ENCODE assay signal across 22 mouse cellular contexts in the genomic region with DNA sequence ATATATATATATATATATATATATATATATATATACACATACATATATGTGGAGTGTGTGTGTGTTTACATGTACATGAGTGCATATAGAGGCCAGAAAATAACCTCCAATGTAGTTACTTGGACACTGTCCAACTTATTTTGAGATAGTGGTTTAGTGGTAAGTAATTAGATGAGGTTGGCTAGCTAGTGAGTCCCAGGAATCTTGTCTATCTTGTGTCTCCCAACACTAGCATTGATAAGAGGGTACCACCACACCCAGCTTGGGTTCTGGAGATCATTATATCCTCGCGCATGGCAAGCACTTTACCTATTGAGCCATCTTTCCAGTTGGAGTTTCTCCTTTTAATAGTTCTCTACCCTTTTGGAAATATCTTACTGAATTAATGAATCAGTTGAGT. TPM values are rescaled to one million over a fixed set of nuclear protein-coding genes. Genes with fewer than 3 reads are reported as not detected.
A peak's percentile ranks its signal among the peaks of the same experiment; 100 is the strongest.
DNase-seq lines count a peak whose midpoint lies in the region; ATAC-seq and TF ChIP-seq lines count a peak whose summit lies in the region.
"Had no signal": no experiment of that assay in that cellular context is flagged by ENCODE, and none has a peak within 500 bp of the region (broad histone marks: within the 10 kb centered on the region; RNA-seq: fewer than 3 reads in every experiment).

No protein-coding gene starts in this region.

- no peaks in the 10 kb centered on the region for H3K27me3 ChIP-seq in liver, embryonic 12.5 days (replicated peaks)
- no peaks in the 10 kb centered on the region for H3K27me3 ChIP-seq in MEL (ENCODE audit: control insufficient read depth in 1 of 2, insufficient read depth in 2 of 2, low read length in 2 of 2)
- H3K27me3 ChIP-seq: CH12.LX; embryonic facial prominence, embryonic 12.5 days; forebrain, embryonic 13.5 days; forebrain, embryonic 15.5 days had no signal

- peaks cover 22% of the 10 kb centered on the region for H3K36me3 ChIP-seq in liver, embryonic 12.5 days
- H3K36me3 ChIP-seq in MEL (ENCODE audit: control insufficient read depth in 1 of 2, insufficient read depth in 2 of 2, low read length in 2 of 2), result peaks cover 1 to 4% of the 10 kb centered on the region in 2 experiments
- H3K36me3 ChIP-seq: embryonic facial prominence, embryonic 12.5 days; forebrain, embryonic 15.5 days had no signal

- H3K4me3 ChIP-seq in liver, embryonic 12.5 days, result no peak overlapping the region
- H3K4me3 ChIP-seq in MEL (ENCODE audit: control insufficient read depth in 1 of 2, insufficient read depth in 1 of 2, low read depth in 2 of 2, low read length in 2 of 2), result no peak overlapping the region
- H3K4me3 ChIP-seq: embryonic facial prominence, embryonic 10.5 days; embryonic facial prominence, embryonic 12.5 days; forebrain, embryonic 13.5 days; forebrain, embryonic 15.5 days had no signal

- peaks cover 3% of the 10 kb centered on the region; the same call in 1 of the 2 replicates for H3K4me1 ChIP-seq in liver, embryonic 12.5 days
- H3K4me1 ChIP-seq in MEL (ENCODE audit: control insufficient read depth in 1 of 2, insufficient read depth in 2 of 2, low read length in 2 of 2), result peaks cover 0 to 2% of the 10 kb centered on the region in 2 experiments; a peak in 1 of 4 replicates
- H3K4me1 ChIP-seq: embryonic facial prominence, embryonic 10.5 days; embryonic facial prominence, embryonic 12.5 days; forebrain, embryonic 13.5 days; forebrain, embryonic 15.5 days had no signal

- ATAC-seq in liver, embryonic 12.5 days, result peak; percentile 51; the same call in 1 of the 2 replicates
- ATAC-seq: CD4-positive, CD25-positive, alpha-beta regulatory T cell, adult 4 months; forebrain, embryonic 13.5 days; forebrain, embryonic 15.5 days; forebrain, postnatal 0 days had no signal

- no peaks in the 10 kb centered on the region for H3K9me3 ChIP-seq in liver, embryonic 12.5 days (replicated peaks)
- no peaks in the 10 kb centered on the region for H3K9me3 ChIP-seq in MEL (replicated peaks; ENCODE audit: insufficient read depth, low read length)
- H3K9me3 ChIP-seq: embryonic facial prominence, embryonic 10.5 days; embryonic facial prominence, embryonic 12.5 days; forebrain, embryonic 13.5 days; forebrain, embryonic 15.5 days; G1E had no signal

- no peaks in the 10 kb centered on the region for H3K79me2 ChIP-seq in MEL (ENCODE audit: control insufficient read depth, insufficient read depth, low read length, poor library complexity)

- DNase-seq in liver (no peak), MEL (ENCODE audit: low read depth, low spot score) (peak; percentile 54)
- DNase-seq in c-Kit-positive CD71-positive TER-119-positive erythroid progenitor cells, embryonic 14.5 days (ENCODE audit: low spot score), result peak; percentile 12
- DNase-seq in cerebellum, postnatal 14 days, result no peak
- DNase-seq: adrenal gland, adult 2 months; adrenal gland, postnatal 10 days; adrenal gland, postnatal 25 days; B cell, adult 2 months; cerebellum, adult 11 months; cerebellum, adult 18-20 months; cerebellum, adult 8-10 months; cerebellum, adult 9-11 months; cerebellum, postnatal 25 days; forebrain, postnatal 0 days had no signal

- H3K9ac ChIP-seq in liver, embryonic 12.5 days, result no peak overlapping the region
- H3K9ac ChIP-seq in MEL (ENCODE audit: control insufficient read depth, low read depth, low read length, poor library complexity, severe bottlenecking), result no peak overlapping the region
- H3K9ac ChIP-seq: embryonic facial prominence, embryonic 12.5 days; forebrain, embryonic 13.5 days; forebrain, embryonic 15.5 days; forebrain, postnatal 0 days had no signal

- TF ChIP-seq POLR2A in MEL (IDR thresholded peaks at IDR 0.05; ENCODE audit: control insufficient read depth in 1 of 2, insufficient read depth in 1 of 2, low read depth in 1 of 2, low read length in 2 of 2, poor library complexity in 1 of 2), result no peak

- H3K4me2 ChIP-seq in liver, embryonic 12.5 days, result no peak overlapping the region
- H3K4me2 ChIP-seq: embryonic facial prominence, embryonic 12.5 days; forebrain, embryonic 13.5 days; forebrain, embryonic 15.5 days had no signal

- no peak for TF ChIP-seq RAD21 in MEL (IDR thresholded peaks at IDR 0.05; ENCODE audit: low read depth, low read length)

- H3K27ac ChIP-seq in liver, embryonic 12.5 days, result no peak overlapping the region
- H3K27ac ChIP-seq in MEL (ENCODE audit: control insufficient read depth, low read depth, low read length), result no peak overlapping the region
- H3K27ac ChIP-seq: embryonic facial prominence, embryonic 10.5 days; embryonic facial prominence, embryonic 12.5 days; forebrain, embryonic 13.5 days; forebrain, embryonic 15.5 days had no signal

- TF ChIP-seq CTCF in MEL (IDR thresholded peaks at IDR 0.05 in 2 of 3, conservative IDR thresholded peaks at IDR 0.05 in 1 of 3; ENCODE audit: control insufficient read depth in 1 of 3, insufficient read depth in 1 of 3, low read depth in 2 of 3, low read length in 3 of 3, poor library complexity in 1 of 3, severe bottlenecking in 1 of 3), result no peak

- 62% methylated on average over 2 of the region's 2 CpGs for WGBS in liver, embryonic 12.5 days (ENCODE audit: insufficient replicate concordance)

- TF ChIP-seq EP300 in MEL (IDR thresholded peaks at IDR 0.05; ENCODE audit: low read depth in 1 of 2, low read length in 2 of 2), result peak; percentile 28 to 31; a peak in 2 of 4 replicates

TF ChIP-seq in MEL, 35 proteins besides CTCF, POLR2A, EP300 and RAD21:
- no peak for TF ChIP-seq ZKSCAN1 (IDR thresholded peaks at IDR 0.05; ENCODE audit: low read depth, low read length)
- no peak for TF ChIP-seq POLR2AphosphoS5 (IDR thresholded peaks at IDR 0.05; ENCODE audit: borderline replicate concordance, low read depth, low read length)
- no peak for TF ChIP-seq ETS1 (IDR thresholded peaks at IDR 0.05; ENCODE audit: low read depth, low read length)
- no peak for TF ChIP-seq MYB (IDR thresholded peaks at IDR 0.05; ENCODE audit: low read depth, low read length)
- TF ChIP-seq MAX (IDR thresholded peaks at IDR 0.05; ENCODE audit: low read length), result no peak
- TF ChIP-seq MEF2A (IDR thresholded peaks at IDR 0.05; ENCODE audit: extremely low read depth, insufficient replicate concordance, low read depth, low read length, poor library complexity, severe bottlenecking), result no peak
- TF ChIP-seq KAT2A (conservative IDR thresholded peaks at IDR 0.05; ENCODE audit: low read depth, low read length), result no peak
- peak; percentile 35; the same call in 1 of the 2 replicates for TF ChIP-seq TCF12 (IDR thresholded peaks at IDR 0.05; ENCODE audit: low read depth, low read length)
- no peak for TF ChIP-seq CHD1 (IDR thresholded peaks at IDR 0.05; ENCODE audit: low read depth, low read length)
- TF ChIP-seq ZNF384 (IDR thresholded peaks at IDR 0.05; ENCODE audit: low read depth, low read length), result no peak
- TF ChIP-seq MAZ (IDR thresholded peaks at IDR 0.05; ENCODE audit: low read depth, low read length), result no peak
- TF ChIP-seq USF2 (IDR thresholded peaks at IDR 0.05; ENCODE audit: borderline replicate concordance in 1 of 2, insufficient read depth in 1 of 2, low read depth in 1 of 2, low read length in 2 of 2), result no peak
- TF ChIP-seq RCOR1 (IDR thresholded peaks at IDR 0.05; ENCODE audit: low read depth, low read length), result peak; percentile 61
- no peak for TF ChIP-seq JUND (IDR thresholded peaks at IDR 0.05; ENCODE audit: low read depth, low read length)
- TF ChIP-seq ELF1 (IDR thresholded peaks at IDR 0.05; ENCODE audit: low read depth, low read length), result no peak
- TF ChIP-seq ZMIZ1 (IDR thresholded peaks at IDR 0.05; ENCODE audit: low read depth, low read length), result no peak
- TF ChIP-seq TBP (IDR thresholded peaks at IDR 0.05; ENCODE audit: low read depth, low read length), result no peak
- no peak for TF ChIP-seq POLR2AphosphoS2 (IDR thresholded peaks at IDR 0.05; ENCODE audit: low read length)
- TF ChIP-seq GATA1 (IDR thresholded peaks at IDR 0.05; ENCODE audit: low read depth, low read length), result peak; percentile 51; the same call in 1 of the 2 replicates
- no peak for TF ChIP-seq CHD2 (IDR thresholded peaks at IDR 0.05; ENCODE audit: low read length)
- TF ChIP-seq UBTF (IDR thresholded peaks at IDR 0.05; ENCODE audit: borderline replicate concordance, insufficient read depth, low read depth, low read length), result no peak
- TF ChIP-seq ZC3H11A (IDR thresholded peaks at IDR 0.05; ENCODE audit: low read depth, low read length), result no peak
- TF ChIP-seq NRF1 (IDR thresholded peaks at IDR 0.05; ENCODE audit: insufficient read depth, low read depth, low read length, poor library complexity, severe bottlenecking), result peak; percentile 38; the same call in 1 of the 2 replicates
- TF ChIP-seq USF1 (IDR thresholded peaks at IDR 0.05; ENCODE audit: low read depth, low read length), result no peak
- no peak for TF ChIP-seq SMC3 (IDR thresholded peaks at IDR 0.05; ENCODE audit: low read depth, low read length)
- no peak for TF ChIP-seq BHLHE40 (IDR thresholded peaks at IDR 0.05; ENCODE audit: borderline replicate concordance, low read depth, low read length)
- TF ChIP-seq SIN3A (IDR thresholded peaks at IDR 0.05; ENCODE audit: low read length), result no peak
- TF ChIP-seq NELFE (IDR thresholded peaks at IDR 0.05; ENCODE audit: low read depth, low read length), result no peak
- no peak for TF ChIP-seq GABPA (IDR thresholded peaks at IDR 0.05; ENCODE audit: low read depth, low read length)

RNA-seq across cellular contexts. Expression of gene Phkb, which starts 56.9 kb away (rescaled TPM):
- polyA plus RNA-seq in liver, embryonic 12.5 days (2016; fragmentation: Nextera tagmentation; extraction: Ambion mirVana), result 19.4 TPM in 2 replicates
- total RNA-seq in MEL (2012; rRNA removed), result 18.6 and 18.8 TPM in 2 replicates
- polyA plus RNA-seq in MEL (2012; ENCODE audit: insufficient read depth in 1 of 2, insufficient read length in 2 of 2, low read depth in 1 of 2, low replicate concordance in 2 of 2, missing spikeins in 1 of 2), result 10 to 100 TPM in 1 of 2 experiments, not detected in 1; 14.1 TPM

RNA-seq across cellular contexts. Expression of gene Itfg1, which starts 56.9 kb away (rescaled TPM):
- 32.3 and 34.1 TPM in 2 replicates for polyA plus RNA-seq in liver, embryonic 12.5 days (2016; fragmentation: Nextera tagmentation; extraction: Ambion mirVana)
- 22.8 and 26.7 TPM in 2 replicates for total RNA-seq in MEL (2012; rRNA removed)
- polyA plus RNA-seq in MEL (2012; ENCODE audit: insufficient read depth in 1 of 2, insufficient read length in 2 of 2, low read depth in 1 of 2, low replicate concordance in 2 of 2, missing spikeins in 1 of 2), result 10 to 100 TPM in 1 of 2 experiments, not detected in 1; 21.8 TPM

Comparison
In these comparisons a context has a peak if more than half of its experiments do, and no peak if none do; other contexts are left out.
1. DNase-seq: peak in MEL (single experiment) and c-Kit-positive CD71-positive TER-119-positive erythroid progenitor cells, embryonic 14.5 days (single experiment); none in liver (single experiment) and cerebellum, postnatal 14 days (0 of 2).